Mouse (Mus musculus): Measurements from ENCODE around the gene Gpr15. TPM values are rescaled to one million over a fixed set of nuclear protein-coding genes. Genes with fewer than 3 reads are reported as not detected.

Gpr15 gene
- polyA plus RNA-seq, 1 experiment from 2014 or later = not detected

DNA sequence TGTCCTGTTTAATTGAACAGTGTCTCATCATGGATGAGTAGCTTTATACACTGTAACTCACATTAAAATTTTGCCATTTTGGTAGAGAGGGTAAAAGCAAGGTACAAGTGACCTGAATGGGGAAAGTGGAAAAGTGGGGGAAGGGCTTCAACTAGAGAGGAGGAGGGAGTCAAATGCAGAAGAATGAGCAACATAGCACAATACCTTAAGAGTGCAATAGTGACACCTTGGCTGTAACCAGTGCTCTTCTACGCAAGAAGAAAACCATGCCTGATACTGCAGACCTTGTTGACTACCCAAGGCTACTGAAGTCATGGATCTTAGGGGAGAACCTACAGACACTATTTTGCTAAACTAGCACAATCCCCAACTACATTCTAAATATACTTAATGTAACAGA, 21.6 kb downstream of the Gpr15 start:
- H3K9me3 ChIP-seq = no peaks in the 10 kb centered on the region
- no peak for ATAC-seq (ENCODE audit: low FRiP score, low read depth)
- no peaks in the 10 kb centered on the region for H3K4me1 ChIP-seq (replicated peaks)
- no peaks in the 10 kb centered on the region for H3K36me3 ChIP-seq
- no peak overlapping the region for H3K4me2 ChIP-seq
- no peak overlapping the region for H3K27ac ChIP-seq (replicated peaks)
- no peak overlapping the region for H3K9ac ChIP-seq
- no peaks in the 10 kb centered on the region for H3K27me3 ChIP-seq
- 100% methylated on average over 1 of the region's 1 CpGs for WGBS
- no peak overlapping the region for H3K4me3 ChIP-seq

DNA sequence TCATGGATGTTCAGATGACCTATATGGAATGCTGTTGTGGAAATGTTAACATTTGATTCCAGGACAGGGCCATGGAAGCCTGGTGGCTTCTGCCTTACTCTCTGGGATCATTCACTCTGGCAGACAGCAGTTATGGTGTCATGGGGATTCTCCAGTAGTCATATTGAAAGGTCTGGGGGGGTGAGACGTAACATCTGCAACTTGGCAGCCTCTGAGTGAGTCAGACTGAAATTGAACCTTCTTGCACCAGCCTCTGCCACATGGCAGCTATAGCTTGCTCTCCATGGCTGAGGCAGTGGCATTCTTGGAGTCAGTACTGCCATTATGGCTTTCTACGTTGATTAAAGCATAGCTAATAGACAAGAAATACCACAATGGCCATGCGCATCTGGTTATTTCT, 22.1 kb downstream of the Gpr15 start:
- Histone ChIP-seq H3K4me3 (no peak overlapping the region), H3K4me1 (replicated peaks) (no peaks in the 10 kb centered on the region), H3K27me3 (no peaks in the 10 kb centered on the region), H3K9me3 (no peaks in the 10 kb centered on the region), H3K9ac (no peak overlapping the region), H3K4me2 (no peak overlapping the region), H3K36me3 (no peaks in the 10 kb centered on the region), H3K27ac (replicated peaks) (no peak overlapping the region)
- 80% methylated on average over 3 of the region's 3 CpGs for WGBS
- no peak for ATAC-seq (ENCODE audit: low FRiP score, low read depth)

DNA sequence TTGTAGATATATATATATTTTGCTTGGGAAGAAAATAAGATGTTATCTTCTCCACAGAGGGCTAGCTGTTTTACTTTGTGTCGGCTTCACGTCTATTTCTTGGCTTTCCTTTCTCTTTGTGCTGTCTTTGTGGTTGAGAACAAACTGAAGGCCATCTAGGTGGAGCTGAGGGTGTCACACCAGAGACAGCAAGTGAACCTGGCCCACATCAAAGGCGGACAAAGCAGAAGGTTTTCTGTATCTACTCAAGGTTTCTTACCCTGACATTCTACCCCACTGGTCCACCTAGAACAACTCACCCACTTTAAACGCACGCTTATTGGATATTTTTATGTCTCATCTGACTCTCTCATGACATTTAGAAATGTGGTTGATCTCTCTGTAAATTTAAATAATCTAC, 24.8 kb downstream of the Gpr15 start:
- H3K9ac ChIP-seq = no peak overlapping the region
- WGBS = 96% methylated on average over 5 of the region's 5 CpGs
- no peak overlapping the region for H3K4me2 ChIP-seq
- H3K27ac ChIP-seq (replicated peaks) = no peak overlapping the region
- no peak for ATAC-seq (ENCODE audit: low FRiP score, low read depth)
- no peaks in the 10 kb centered on the region for H3K27me3 ChIP-seq
- H3K4me1 ChIP-seq (replicated peaks) = no peaks in the 10 kb centered on the region
- no peaks in the 10 kb centered on the region for H3K9me3 ChIP-seq
- no peak overlapping the region for H3K4me3 ChIP-seq
- no peaks in the 10 kb centered on the region for H3K36me3 ChIP-seq

DNA sequence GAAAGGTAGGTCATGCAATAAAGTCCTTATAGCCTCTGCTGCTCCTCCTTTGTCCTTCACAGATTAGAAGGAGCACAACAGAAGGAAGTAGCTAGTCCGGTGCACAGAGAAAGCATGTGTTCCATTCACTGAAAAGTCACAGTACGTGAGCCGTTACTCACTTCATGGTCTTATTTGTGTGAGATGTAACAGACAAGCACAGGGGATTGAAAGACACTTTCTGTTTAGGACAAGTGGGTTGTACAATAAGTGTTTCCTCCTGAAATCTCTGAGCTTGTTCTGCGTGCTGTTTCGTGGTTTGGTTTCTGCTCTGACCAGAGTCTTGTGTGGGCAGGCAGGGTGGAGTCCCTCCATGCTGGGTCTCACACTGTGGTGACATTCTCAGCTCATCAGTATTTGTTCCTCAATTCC, 28.5 kb downstream of the Gpr15 start:
- no peak for ATAC-seq (ENCODE audit: low FRiP score, low read depth)
- H3K27me3 ChIP-seq = no peaks in the 10 kb centered on the region
- no peak overlapping the region for H3K9ac ChIP-seq
- H3K4me2 ChIP-seq = no peak overlapping the region
- no peak overlapping the region for H3K27ac ChIP-seq (replicated peaks)
- WGBS = 85% methylated on average over 5 of the region's 5 CpGs
- H3K4me3 ChIP-seq = no peak overlapping the region
- H3K9me3 ChIP-seq = no peaks in the 10 kb centered on the region
- H3K36me3 ChIP-seq = no peaks in the 10 kb centered on the region
- no peaks in the 10 kb centered on the region for H3K4me1 ChIP-seq (replicated peaks)

DNA sequence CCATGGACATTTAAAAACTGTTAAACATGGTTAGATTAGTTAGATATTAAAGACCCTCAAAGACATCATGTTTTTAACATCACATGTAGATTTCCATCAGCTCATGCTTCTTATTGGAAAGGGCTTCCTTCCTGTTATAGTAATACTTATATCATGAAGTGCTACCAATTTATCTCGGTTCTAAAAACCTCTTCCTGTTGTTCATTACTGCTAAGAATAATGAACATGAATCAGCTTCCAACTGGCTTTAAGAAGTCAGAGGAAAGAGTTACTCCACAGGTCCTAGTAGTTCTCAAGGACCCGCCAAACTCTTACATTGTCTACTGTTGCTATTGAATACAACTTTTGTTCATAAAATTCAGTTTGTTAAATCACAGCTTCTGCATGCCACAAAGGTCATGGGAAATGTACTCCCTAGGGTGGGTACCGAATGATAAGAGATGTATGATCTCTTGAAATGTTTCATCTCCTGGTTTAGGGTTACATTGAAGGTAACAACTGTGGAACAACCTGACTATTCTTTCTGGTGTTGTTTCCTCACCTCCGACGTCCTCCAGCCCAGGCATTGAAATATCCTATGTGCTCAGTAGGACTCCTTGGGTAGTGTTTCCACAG, 29.2 kb downstream of the Gpr15 start:
- Histone ChIP-seq H3K4me2 (no peak overlapping the region), H3K9ac (no peak overlapping the region), H3K9me3 (no peaks in the 10 kb centered on the region), H3K4me1 (replicated peaks) (no peaks in the 10 kb centered on the region), H3K27ac (replicated peaks) (no peak overlapping the region), H3K4me3 (no peak overlapping the region), H3K36me3 (no peaks in the 10 kb centered on the region), H3K27me3 (no peaks in the 10 kb centered on the region)
- no peak for ATAC-seq (ENCODE audit: low FRiP score, low read depth)
- WGBS = 87% methylated on average over 5 of the region's 5 CpGs

DNA sequence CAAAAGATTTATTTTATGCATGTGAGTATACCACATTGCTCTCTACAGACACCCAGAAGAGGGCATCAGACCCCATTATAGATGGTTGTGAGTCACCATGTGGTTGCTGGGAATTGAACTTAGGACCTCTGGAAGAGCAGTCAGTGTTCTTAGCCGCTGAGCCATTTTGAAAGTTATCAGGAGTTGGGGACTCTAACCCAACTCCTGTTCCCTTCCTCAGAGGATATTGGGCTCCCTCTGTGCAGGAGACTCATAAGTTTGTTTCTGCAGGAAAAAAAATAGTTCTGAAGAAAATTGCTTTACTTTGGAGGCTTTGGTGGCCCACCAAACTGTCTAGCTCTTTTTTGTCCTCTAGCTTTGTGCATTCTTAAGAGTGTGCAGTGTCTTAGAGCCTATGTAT, 30.3 kb downstream of the Gpr15 start:
- Histone ChIP-seq H3K4me1 (replicated peaks) (no peaks in the 10 kb centered on the region), H3K36me3 (no peaks in the 10 kb centered on the region), H3K27me3 (no peaks in the 10 kb centered on the region), H3K27ac (replicated peaks) (no peak overlapping the region), H3K4me2 (no peak overlapping the region), H3K9me3 (no peaks in the 10 kb centered on the region), H3K9ac (no peak overlapping the region), H3K4me3 (no peak overlapping the region)
- 97% methylated on average over 1 of the region's 1 CpGs for WGBS
- ATAC-seq (ENCODE audit: low FRiP score, low read depth) = no peak

DNA sequence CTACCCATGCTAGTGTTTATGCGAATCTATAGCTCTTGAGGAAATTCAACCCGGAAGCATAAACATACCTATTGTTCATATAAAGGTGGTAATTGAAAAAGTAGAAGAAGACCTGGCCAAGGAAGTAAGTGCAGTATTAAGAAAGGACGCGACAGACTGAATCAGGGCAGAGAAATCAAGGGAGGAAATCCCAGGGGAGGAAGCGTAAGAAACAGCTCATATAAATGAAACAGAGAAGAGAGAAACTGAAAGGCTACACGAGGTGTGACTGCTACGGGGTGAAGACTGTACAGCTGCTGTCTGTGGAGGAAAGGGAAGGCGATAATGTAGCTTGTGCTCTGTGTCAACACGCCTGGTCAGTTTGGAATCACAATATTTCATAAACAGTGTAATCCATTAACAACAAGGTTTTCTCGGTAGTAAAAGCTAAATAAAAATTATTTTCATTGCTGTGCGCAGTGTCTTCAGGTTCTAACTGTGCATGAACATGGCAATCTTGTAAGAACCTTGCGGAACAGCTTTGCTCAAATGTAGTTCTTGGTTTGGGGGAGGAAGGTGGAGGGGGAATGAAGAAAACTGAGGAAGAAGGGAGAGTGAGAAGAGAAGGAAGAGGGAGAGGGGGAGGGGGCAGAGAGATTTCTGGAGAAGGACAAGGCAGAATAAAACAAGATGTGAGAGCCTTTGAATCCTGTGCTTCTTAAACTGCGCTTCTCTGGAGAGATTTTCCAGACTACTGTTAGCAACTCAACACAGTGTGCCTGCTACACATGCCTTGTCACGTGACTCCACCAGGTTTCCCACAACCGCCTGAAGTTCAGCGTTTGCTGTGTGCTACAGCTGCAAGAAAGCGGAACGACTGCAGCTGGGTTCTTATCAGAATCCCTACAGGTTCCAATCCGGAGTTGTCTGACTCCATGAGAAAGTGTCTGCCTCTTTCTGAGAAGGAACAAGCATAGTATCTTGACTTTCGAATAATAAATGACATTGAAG, 33.0 kb downstream of the Gpr15 start:
- H3K27ac ChIP-seq (replicated peaks) = no peak overlapping the region
- no peaks in the 10 kb centered on the region for H3K9me3 ChIP-seq
- H3K9ac ChIP-seq = no peak overlapping the region
- no peak for ATAC-seq (ENCODE audit: low FRiP score, low read depth)
- 85% methylated on average over 20 of the region's 20 CpGs for WGBS
- no peaks in the 10 kb centered on the region for H3K4me1 ChIP-seq (replicated peaks)
- H3K27me3 ChIP-seq = no peaks in the 10 kb centered on the region
- H3K4me3 ChIP-seq = no peak overlapping the region
- H3K36me3 ChIP-seq = peaks cover under 1% of the 10 kb centered on the region; the same call in 1 of the 2 replicates
- no peak overlapping the region for H3K4me2 ChIP-seq

DNA sequence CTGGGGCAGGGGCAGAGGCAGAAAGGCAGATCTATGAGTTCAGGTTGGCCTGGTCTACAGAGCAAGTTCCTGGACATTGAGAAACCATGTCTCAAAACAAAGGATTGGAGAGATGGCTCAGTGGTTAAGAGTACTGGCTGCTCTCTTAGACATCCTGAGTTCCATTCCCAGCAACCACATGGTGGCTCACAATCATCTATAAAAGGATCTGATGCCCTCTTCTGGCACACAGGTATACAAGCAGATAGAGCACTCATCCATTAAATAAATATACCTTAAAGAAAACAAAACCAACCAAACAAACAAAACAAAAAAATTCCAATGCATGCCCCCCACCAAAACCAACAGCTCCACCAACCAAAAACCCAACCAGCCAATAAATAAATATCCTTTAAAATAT, 34.3 kb downstream of the Gpr15 start:
- Histone ChIP-seq H3K4me2 (no peak overlapping the region), H3K9me3 (no peaks in the 10 kb centered on the region), H3K4me1 (replicated peaks) (no peaks in the 10 kb centered on the region), H3K4me3 (no peak overlapping the region), H3K9ac (no peak overlapping the region), H3K27ac (replicated peaks) (no peak overlapping the region), H3K36me3 (peaks cover 5% of the 10 kb centered on the region; the same call in 1 of the 2 replicates), H3K27me3 (no peaks in the 10 kb centered on the region)
- ATAC-seq (ENCODE audit: low FRiP score, low read depth) = no peak

DNA sequence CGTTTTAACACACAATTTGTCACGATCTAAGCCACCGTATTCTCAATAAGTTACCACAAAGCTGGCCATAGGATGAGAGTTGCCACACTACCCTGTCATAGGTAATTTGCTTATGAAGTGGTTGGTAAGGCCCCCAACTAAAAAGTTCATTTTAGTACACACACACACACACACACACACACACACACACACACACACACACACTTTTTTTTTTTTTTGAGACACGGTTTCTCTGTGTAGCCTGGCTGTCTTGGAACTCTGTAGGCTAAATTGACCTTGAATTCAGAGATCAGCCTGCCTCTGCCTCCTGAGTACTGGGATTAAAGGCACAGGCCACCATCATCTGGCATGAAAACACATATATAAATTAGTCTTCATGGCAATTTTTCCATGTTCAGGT, 35.0 kb downstream of the Gpr15 start:
- Histone ChIP-seq H3K4me3 (no peak overlapping the region), H3K27me3 (no peaks in the 10 kb centered on the region), H3K4me1 (replicated peaks) (no peaks in the 10 kb centered on the region), H3K4me2 (no peak overlapping the region), H3K36me3 (peaks cover 5% of the 10 kb centered on the region; the same call in 1 of the 2 replicates), H3K27ac (replicated peaks) (no peak overlapping the region), H3K9ac (no peak overlapping the region), H3K9me3 (no peaks in the 10 kb centered on the region)
- 92% methylated on average over 4 of the region's 4 CpGs for WGBS
- ATAC-seq (ENCODE audit: low FRiP score, low read depth) = no peak

DNA sequence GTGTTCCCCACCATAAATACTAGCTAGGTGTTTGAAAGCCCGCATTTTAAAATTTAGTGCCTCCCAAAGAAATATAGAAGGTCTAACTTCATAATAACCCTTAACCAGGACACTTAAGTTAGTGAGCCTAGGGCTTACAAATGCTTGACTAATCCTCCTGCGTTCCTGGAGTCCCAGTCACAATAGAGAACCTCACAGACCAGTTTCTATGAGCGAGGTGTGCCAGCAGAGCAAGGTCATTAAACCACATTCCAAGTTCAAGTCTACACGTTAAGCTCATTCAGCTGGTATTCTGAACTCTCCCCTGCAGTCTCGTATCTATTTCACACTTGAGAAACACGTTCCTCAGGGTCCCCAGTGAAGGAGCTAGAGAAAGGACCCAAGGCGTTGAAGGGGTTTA, 36.0 kb downstream of the Gpr15 start:
- H3K4me1 ChIP-seq (replicated peaks) = no peaks in the 10 kb centered on the region
- H3K4me3 ChIP-seq = no peak overlapping the region
- no peaks in the 10 kb centered on the region for H3K27me3 ChIP-seq
- H3K4me2 ChIP-seq = no peak overlapping the region
- no peaks in the 10 kb centered on the region for H3K9me3 ChIP-seq
- peaks cover 8% of the 10 kb centered on the region; the same call in 1 of the 2 replicates for H3K36me3 ChIP-seq
- 87% methylated on average over 7 of the region's 7 CpGs for WGBS
- no peak overlapping the region for H3K9ac ChIP-seq
- no peak overlapping the region for H3K27ac ChIP-seq (replicated peaks)
- ATAC-seq (ENCODE audit: low FRiP score, low read depth) = no peak

DNA sequence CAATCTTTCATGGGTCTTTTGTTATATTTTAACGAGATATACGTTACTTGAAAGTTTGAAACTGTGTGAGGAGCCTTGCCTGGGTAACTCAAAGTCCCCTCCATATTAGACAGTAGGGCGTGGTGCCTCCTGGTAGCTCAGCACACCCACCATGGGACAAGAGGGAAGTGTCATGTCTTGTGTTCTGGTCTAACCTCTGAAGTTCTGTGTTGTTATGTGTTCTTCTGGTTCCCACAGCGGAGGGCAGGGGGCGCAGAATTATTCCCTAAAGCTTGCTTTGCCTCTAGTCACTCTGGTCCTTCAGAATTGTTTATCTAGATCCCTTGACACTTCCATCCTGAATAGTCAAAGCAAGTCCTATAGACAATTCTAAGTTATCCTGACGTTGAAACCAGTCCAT, 36.8 kb downstream of the Gpr15 start:
- Histone ChIP-seq H3K9me3 (no peaks in the 10 kb centered on the region), H3K9ac (no peak overlapping the region), H3K4me1 (replicated peaks) (no peaks in the 10 kb centered on the region), H3K27me3 (no peaks in the 10 kb centered on the region), H3K36me3 (peaks cover 10% of the 10 kb centered on the region; the same call in 1 of the 2 replicates), H3K4me2 (no peak overlapping the region), H3K27ac (replicated peaks) (no peak overlapping the region), H3K4me3 (no peak overlapping the region)
- no peak for ATAC-seq (ENCODE audit: low FRiP score, low read depth)
- WGBS = 88% methylated on average over 6 of the region's 6 CpGs

DNA sequence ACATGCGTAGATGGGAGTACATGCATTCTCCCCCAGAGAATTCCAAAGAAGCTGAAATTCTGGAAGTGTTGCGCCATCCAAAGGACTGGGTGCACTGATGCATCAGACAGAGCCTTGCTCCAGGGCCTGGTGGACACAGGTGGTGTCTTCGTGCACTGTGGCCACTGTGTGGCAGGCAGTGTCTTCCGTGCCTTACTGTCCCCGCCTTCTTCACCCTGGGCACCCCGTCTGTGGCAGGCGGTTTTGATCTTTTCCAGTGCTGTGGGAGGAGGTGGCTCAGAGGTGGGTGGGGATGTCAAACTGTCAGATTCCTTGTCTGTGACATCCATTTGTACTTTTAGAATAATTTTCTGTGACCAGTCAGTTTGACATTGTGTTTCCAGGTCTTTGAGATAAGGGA, 40.2 kb downstream of the Gpr15 start:
- no peak overlapping the region for H3K9ac ChIP-seq
- peaks cover 35% of the 10 kb centered on the region for H3K36me3 ChIP-seq
- no peaks in the 10 kb centered on the region for H3K4me1 ChIP-seq (replicated peaks)
- 78% methylated on average over 7 of the region's 7 CpGs for WGBS
- no peak overlapping the region for H3K4me3 ChIP-seq
- no peaks in the 10 kb centered on the region for H3K27me3 ChIP-seq
- no peak overlapping the region for H3K4me2 ChIP-seq
- no peaks in the 10 kb centered on the region for H3K9me3 ChIP-seq
- H3K27ac ChIP-seq (replicated peaks) = no peak overlapping the region
- ATAC-seq (ENCODE audit: low FRiP score, low read depth) = no peak
